Mouse (Mus musculus) spleen, adult 2 months (tissue): ENCODE measurements at regions not wholly inside any gene's neighbourhood (a gene's known extent, or its start where the extent isn't known, plus 50 kb on each side); places are given as distances from the start of the nearest gene placed in this dataset.

Experiments
- CTCF ChIP-seq: fragments of 200-500 bp; IDR thresholded peaks from 2 replicates; pipeline ENCODE4 v1.5.1; 2011; ENCODE audit warnings: mild to moderate bottlenecking, inconsistent platforms; ENCODE audit not compliant: insufficient read depth, insufficient read length, insufficient replicate concordance; ENCODE audit errors: extremely low read depth
- POLR2A ChIP-seq: fragments of 200-500 bp; IDR thresholded peaks from 2 replicates; pipeline ENCODE4 v1.6.1; 2011; ENCODE audit warnings: low read depth, low read length, inconsistent platforms

GRCm38 (mm10) chr9:69705071-69705470, 55.7 kb downstream of the Foxb1 start:
- TF ChIP-seq CTCF (no peak), POLR2A (no peak)
